Mouse (Mus musculus) liver, postnatal 0 days (tissue): ENCODE data around the gene Cit. TPM values are rescaled to one million over a fixed set of nuclear protein-coding genes. Genes with fewer than 3 reads are reported as not detected.
A peak's percentile ranks its signal among the peaks of the same experiment; 100 is the strongest.

Experiments
- ATAC-seq: fragments of 200-750 bp; cut with Nextera tagmentation; 2 replicates; pipeline ENCODE4 v1.8.0; 2017; ENCODE audit warnings: mild to moderate bottlenecking, moderate library complexity
- DNase-seq: peaks from one replicate; pipeline ENCODE4 v3.0.0-alpha.2; 2016
- H3K27ac ChIP-seq: fragments of 300-500 bp; sonication (generic); 2 replicates; pipeline ENCODE4 v1.5.1; 2014; ENCODE audit warnings: antibody characterized with exemption, moderate library complexity, mild to moderate bottlenecking, low read depth
- H3K27me3 ChIP-seq: fragments of 300-500 bp; sonication (generic); 2 replicates; pipeline ENCODE4 v1.6.1; 2014; ENCODE audit warnings: low read length, control low read depth, mixed read lengths; ENCODE audit not compliant: insufficient read depth
- H3K36me3 ChIP-seq: fragments of 300-500 bp; sonication (generic); replicated peaks from 2 replicates; pipeline ENCODE4 v1.6.1; 2014; ENCODE audit warnings: mild to moderate bottlenecking, control low read depth, low read length, moderate library complexity, mixed read lengths; ENCODE audit not compliant: insufficient read depth
- H3K4me1 ChIP-seq: fragments of 300-500 bp; sonication (generic); 2 replicates; pipeline ENCODE4 v1.6.1; 2014; ENCODE audit warnings: antibody characterized with exemption, mild to moderate bottlenecking, control low read depth; ENCODE audit not compliant: insufficient read depth
- H3K4me2 ChIP-seq: fragments of 300-500 bp; sonication (generic); 2 replicates; pipeline ENCODE4 v1.6.1; 2014; ENCODE audit warnings: low read depth, mild to moderate bottlenecking, low read length, moderate library complexity, mixed read lengths
- H3K4me3 ChIP-seq: fragments of 300-500 bp; sonication (generic); 2 replicates; pipeline ENCODE4 v1.5.1; 2014; ENCODE audit warnings: low read depth, low read length
- H3K9ac ChIP-seq: fragments of 300-500 bp; sonication (generic); replicated peaks from 2 replicates; pipeline ENCODE4 v1.6.1; 2014; ENCODE audit warnings: mild to moderate bottlenecking, moderate library complexity
- H3K9me3 ChIP-seq: fragments of 300-500 bp; sonication (generic); 2 replicates; pipeline ENCODE4 v1.6.1; 2016; ENCODE audit warnings: mild to moderate bottlenecking, control low read depth, low read length, mixed read lengths
- CTCF ChIP-seq: sonication (generic); IDR thresholded peaks from 2 replicates; pipeline ENCODE4 v1.5.1; 2016; ENCODE audit warnings: antibody characterized with exemption, low read depth
- EP300 ChIP-seq: IDR thresholded peaks from 2 replicates; pipeline ENCODE4 v1.6.1; 2016; ENCODE audit warnings: antibody characterized with exemption, low read depth, mild to moderate bottlenecking
- WGBS: fragments of 180-500 bp; shearing (Covaris S2); extraction: QIAGEN DNeasy Blood & Tissue Kit; methylation state at CpG from one replicate; pipeline ENCODE4 v1.1.7; 2014; ENCODE audit not compliant: insufficient replicate concordance; 5-methylcytosine and 5-hydroxymethylcytosine counted together
- polyA plus RNA-seq: library from polyadenylated mRNA; unstranded; fragments of >200 nt; fragmentation: Nextera tagmentation; extraction: Ambion mirVana; gene quantifications from 2 replicates; pipeline ENCODE4 v1.2.1, GENCODE M21; 2015

The Cit gene
- polyA plus RNA-seq, 1 experiment from 2014 or later: 11.5 TPM

DNA sequence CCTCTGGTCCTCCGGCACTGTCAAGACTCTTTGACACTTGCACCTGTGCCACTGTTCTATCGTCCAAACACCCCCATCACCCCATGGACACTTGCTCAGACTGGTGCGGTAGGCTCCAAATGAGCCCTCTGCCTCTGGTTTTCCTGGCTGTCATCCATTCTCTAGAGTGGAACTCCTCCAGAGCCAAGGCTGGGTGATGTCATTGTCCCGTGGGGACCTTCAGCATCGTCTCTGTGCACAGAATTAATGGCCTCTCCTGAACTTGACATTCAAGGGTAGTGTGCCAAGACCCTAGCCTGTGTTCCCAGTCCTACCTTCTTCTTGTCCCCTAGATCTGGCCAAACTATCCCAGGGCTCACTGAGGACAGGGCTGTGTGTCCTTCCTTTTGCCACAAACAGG lies 70.4 kb downstream of the Cit start:
- Histone ChIP-seq H3K27me3 (no peaks in the 10 kb centered on the region), H3K9ac (no peak overlapping the region), H3K4me3 (no peak overlapping the region), H3K4me1 (peaks cover 9% of the 10 kb centered on the region; the same call in 1 of the 2 replicates), H3K36me3 (peaks cover 2% of the 10 kb centered on the region; the same call in 1 of the 2 replicates), H3K27ac (no peak overlapping the region), H3K9me3 (no peaks in the 10 kb centered on the region), H3K4me2 (no peak overlapping the region)
- WGBS: 89% methylated on average over 5 of the region's 5 CpGs
- no peak for DNase-seq
- ATAC-seq: no peak
- TF ChIP-seq CTCF: no peak
- no peak for TF ChIP-seq EP300

DNA sequence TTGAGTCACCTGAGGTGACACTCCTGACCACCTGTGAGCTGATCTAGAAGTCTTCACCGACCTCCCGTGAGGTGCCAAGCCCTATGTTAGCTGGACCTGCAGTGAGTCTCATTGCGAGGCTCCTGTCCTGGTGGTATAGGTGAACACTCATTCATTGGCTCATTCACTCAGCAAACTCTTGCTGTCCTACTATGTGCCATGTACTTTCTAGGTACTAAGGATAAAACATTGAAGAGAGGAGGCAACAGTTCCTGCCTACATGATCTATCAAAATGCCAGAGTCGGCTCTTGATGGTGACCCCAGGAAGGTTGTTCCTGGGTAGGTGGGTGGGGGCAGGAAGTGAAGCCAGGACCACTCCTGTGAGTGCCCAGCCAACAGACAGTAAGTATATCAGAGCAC lies 72.9 kb downstream of the Cit start:
- TF ChIP-seq CTCF (no peak), EP300 (no peak)
- Histone ChIP-seq H3K27ac (peak overlapping the region; percentile 16; the same call in 1 of the 2 replicates), H3K4me2 (0 out of 2 replicates have a peak overlapping the region, but pooled peaks have one; percentile 6), H3K4me1 (peaks cover 8% of the 10 kb centered on the region; the same call in 1 of the 2 replicates), H3K4me3 (no peak overlapping the region), H3K27me3 (no peaks in the 10 kb centered on the region), H3K36me3 (peaks cover 2% of the 10 kb centered on the region; the same call in 1 of the 2 replicates), H3K9me3 (no peaks in the 10 kb centered on the region), H3K9ac (no peak overlapping the region)
- WGBS: 96% methylated on average over 4 of the region's 4 CpGs
- DNase-seq (no peak), ATAC-seq (no peak)

DNA sequence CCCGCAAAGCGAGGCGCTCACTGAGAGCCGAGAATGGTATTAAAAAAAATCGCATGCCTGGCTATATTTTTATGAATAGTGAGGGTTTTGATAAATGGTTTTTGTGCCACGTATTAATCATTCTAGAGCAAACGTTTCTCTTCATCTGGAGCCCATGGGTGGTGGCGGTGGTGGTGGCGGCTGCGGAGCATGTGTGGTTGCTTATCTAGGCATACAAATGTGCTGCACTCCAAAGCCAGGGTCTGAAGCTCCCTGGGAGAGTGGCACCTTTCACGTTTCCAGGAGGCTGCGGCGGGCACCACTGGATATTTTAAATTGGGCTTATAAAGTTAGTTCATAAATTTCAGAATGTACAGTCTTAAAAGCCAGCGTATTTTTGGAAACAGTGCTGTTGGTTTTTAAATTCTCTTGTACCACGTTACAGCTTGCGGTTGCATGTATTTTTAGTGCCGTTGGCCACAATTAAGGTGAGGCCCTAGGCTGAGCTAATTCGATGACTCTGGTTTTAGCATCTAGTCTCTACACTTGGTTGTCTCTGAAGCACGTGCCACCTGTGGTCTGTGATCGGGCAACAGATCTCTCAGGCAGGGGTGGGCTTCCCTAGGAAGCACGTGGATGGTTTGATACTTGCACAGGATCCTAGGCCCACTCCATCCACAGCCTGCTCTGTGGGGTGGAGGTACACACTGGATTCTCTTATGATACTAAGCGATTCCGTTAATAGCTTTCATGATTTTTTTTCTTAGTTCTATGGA lies 73.7 kb downstream of the Cit start:
- ATAC-seq (peak; percentile 66; the same call in 1 of the 2 replicates), DNase-seq (no peak)
- 0 out of 2 replicates have a peak overlapping the region, but pooled peaks have one; percentile 6 for H3K4me2 ChIP-seq
- peaks cover 2% of the 10 kb centered on the region; the same call in 1 of the 2 replicates for H3K36me3 ChIP-seq
- 63% methylated on average over 23 of the region's 23 CpGs for WGBS
- TF ChIP-seq CTCF: no peak
- TF ChIP-seq EP300: no peak
- no peak overlapping the region for H3K9ac ChIP-seq
- peak overlapping the region; percentile 16; the same call in 1 of the 2 replicates for H3K27ac ChIP-seq
- no peaks in the 10 kb centered on the region for H3K27me3 ChIP-seq
- no peaks in the 10 kb centered on the region for H3K9me3 ChIP-seq
- H3K4me1 ChIP-seq: peaks cover 8% of the 10 kb centered on the region; the same call in 1 of the 2 replicates
- no peak overlapping the region for H3K4me3 ChIP-seq

DNA sequence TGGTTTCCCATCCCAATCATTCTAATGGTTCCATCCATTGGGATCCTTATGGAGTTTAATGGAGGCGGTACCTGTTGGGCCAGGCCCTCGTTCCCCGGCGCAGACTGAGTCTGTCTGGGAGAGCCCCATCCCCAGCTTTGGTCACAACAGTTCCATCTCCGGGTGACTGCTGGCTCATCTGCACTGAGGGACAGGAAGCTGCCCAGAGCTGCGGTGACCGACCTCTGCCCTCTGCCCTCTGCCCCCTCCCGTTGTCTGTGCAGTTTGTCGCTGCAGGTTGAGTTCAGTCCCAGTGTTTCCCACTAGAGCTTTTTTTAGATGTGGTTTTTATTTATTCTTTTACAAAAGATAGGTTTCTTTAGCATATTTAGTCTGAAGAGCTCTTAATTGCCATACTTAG lies 76.9 kb downstream of the Cit start:
- TF ChIP-seq CTCF: no peak
- no peak for TF ChIP-seq EP300
- DNase-seq (peak; percentile 35), ATAC-seq (peak; percentile 35; the same call in 1 of the 2 replicates)
- peak overlapping the region; percentile 41 for H3K4me2 ChIP-seq
- H3K27me3 ChIP-seq: no peaks in the 10 kb centered on the region
- peaks cover 8% of the 10 kb centered on the region; the same call in 1 of the 2 replicates for H3K4me1 ChIP-seq
- H3K9ac ChIP-seq: no peak overlapping the region
- no peaks in the 10 kb centered on the region for H3K9me3 ChIP-seq
- H3K36me3 ChIP-seq: peaks cover 9% of the 10 kb centered on the region
- peak overlapping the region; percentile 16; the same call in 1 of the 2 replicates for H3K27ac ChIP-seq
- 56% methylated on average over 9 of the region's 9 CpGs for WGBS
- no peak overlapping the region for H3K4me3 ChIP-seq

DNA sequence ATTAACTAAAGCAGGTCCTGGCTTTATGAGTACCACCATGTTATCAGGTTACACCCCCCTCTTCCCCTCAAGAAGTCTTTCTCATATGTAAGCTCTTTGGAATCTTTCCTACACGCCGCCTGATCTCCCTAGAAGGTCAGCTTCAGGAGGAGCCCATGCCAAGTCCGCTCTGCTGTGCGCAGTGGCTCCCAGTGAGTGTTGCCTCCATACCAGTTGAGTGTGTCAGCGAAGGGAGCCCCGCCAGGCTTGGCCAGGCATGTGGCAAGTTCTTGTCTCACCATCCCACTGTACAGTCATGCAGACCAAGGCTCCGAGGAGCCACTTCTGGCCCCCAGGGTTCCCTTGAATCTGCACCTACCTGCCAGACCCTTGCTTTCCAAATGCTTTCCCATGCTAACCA lies 79.9 kb downstream of the Cit start:
- Histone ChIP-seq H3K4me2 (no peak overlapping the region), H3K9me3 (no peaks in the 10 kb centered on the region), H3K4me1 (peaks cover 6% of the 10 kb centered on the region; the same call in 1 of the 2 replicates), H3K27ac (no peak overlapping the region), H3K27me3 (no peaks in the 10 kb centered on the region), H3K36me3 (peaks cover 24% of the 10 kb centered on the region), H3K9ac (no peak overlapping the region), H3K4me3 (no peak overlapping the region)
- WGBS: 90% methylated on average over 7 of the region's 7 CpGs
- DNase-seq: no peak
- TF ChIP-seq EP300: no peak
- TF ChIP-seq CTCF: no peak
- no peak for ATAC-seq

DNA sequence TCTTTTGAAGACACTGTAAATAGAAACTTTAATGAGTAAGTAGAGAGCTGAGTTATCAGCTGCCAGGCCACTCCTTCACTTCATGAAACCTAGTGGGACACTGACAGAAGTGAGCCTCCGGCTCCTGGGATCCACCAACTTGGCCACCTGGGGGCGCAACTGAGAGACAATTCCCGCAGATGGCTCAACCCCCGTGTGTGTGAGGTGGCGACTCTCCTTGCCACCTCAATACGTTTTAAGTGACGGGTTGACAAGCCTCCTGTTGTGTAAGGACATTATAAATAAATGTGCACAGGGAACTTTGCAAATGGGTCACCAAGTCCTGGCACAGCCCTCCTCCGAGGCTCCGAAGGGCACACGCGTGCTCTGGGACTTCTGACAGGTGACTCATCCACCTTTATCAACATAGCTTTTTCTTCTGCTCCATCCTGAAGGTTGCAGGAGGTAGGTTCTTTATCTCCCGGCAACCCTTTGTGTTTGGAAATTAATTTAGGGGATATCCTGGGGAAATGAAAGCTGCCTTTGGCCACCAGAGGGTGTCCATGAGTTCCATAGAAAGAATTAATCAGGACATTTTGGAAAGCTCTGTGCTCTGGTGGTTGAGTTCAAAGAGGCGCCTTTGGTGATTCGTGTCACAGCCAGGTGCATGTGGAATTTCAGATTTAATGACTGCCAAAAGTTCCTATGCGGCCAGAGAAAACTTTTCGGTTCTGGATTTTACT lies 83.9 kb downstream of the Cit start:
- peak; percentile 47 for DNase-seq
- ATAC-seq: no peak; the same call in 1 of the 2 replicates
- Histone ChIP-seq H3K36me3 (peaks cover 44% of the 10 kb centered on the region), H3K4me3 (no peak overlapping the region), H3K27me3 (no peaks in the 10 kb centered on the region), H3K4me1 (no peaks in the 10 kb centered on the region), H3K27ac (no peak overlapping the region), H3K9me3 (no peaks in the 10 kb centered on the region), H3K9ac (no peak overlapping the region), H3K4me2 (no peak overlapping the region)
- peak; percentile 42 for TF ChIP-seq CTCF
- no peak for TF ChIP-seq EP300
- WGBS: 85% methylated on average over 16 of the region's 16 CpGs
